Mouse (Mus musculus): Measurements from ENCODE around the gene Opcml.
A peak's percentile ranks its signal among the peaks of the same experiment; 100 is the strongest.

Opcml gene

DNA sequence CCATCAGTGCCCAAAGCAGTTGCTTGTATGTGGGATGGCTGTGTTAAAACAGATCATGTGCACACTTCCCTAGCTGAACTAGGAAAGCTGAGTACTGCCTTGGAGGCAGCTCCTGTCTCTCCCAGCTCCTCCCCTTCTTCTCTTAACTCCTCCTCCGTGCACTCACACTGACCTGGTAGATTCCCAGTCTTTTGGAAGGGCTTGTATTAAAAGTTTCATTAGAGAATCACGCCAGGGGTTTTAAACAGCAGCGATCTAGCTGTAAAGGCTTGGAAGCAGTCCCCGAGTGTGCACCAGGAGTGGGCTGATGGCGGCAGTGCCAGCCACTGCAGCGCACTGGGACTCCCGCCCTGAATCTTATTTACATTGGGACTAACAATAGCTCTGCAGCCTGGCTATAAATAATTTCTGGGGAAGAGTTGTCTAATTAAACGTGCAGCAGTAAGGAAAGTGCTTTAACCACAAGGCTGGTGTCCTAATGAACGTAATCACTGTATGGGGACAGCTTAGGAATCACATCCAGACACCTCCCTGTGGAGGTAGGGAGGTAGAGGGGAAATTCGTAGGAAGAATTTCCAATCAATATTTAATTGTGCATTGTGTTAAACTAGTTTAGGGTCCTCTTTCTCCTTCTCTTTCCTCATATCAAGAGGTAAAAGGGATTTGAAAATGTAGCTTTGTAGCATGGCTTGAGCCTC lies 546.1 kb downstream of the Opcml start:
- DNase-seq: peak; percentile 38

DNA sequence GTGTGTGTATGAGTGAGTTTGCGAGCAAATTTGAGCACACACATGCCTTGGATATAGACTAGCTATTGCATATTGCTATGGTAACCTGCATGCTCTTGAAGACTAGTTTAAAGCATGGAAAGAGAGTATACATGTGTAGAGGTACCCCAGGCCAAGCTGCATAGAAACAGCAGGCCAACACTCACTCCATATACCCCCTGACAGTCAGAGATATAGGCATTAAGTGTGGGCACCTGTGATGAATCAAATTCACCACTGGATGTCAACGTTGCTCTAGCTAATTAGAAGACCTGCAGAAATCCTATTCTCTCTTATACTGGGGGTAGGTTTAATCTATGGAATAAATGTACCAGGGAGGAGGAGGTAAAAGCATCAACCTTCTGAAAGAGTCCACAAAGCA lies 547.3 kb downstream of the Opcml start:
- no peak for DNase-seq

DNA sequence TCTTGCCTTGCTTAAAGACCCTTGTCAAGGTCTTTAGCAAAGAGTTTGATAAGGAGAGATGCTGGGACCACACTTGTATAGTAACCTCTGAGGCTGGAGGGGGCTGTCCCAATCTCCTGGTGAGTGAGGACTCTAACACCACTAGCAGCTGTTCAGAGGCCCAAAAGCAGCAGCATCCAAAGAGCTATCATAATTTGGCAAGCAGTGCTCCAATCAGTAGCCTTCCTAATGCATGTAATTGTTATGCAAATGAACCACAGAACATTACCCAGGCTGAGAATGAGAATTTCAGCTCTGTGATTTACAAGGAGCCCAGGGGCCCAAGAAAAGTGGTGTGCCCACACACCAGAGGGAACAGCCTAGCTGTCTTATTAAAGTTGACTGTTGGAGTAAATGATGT lies 564.4 kb downstream of the Opcml start:
- DNase-seq: no peak

DNA sequence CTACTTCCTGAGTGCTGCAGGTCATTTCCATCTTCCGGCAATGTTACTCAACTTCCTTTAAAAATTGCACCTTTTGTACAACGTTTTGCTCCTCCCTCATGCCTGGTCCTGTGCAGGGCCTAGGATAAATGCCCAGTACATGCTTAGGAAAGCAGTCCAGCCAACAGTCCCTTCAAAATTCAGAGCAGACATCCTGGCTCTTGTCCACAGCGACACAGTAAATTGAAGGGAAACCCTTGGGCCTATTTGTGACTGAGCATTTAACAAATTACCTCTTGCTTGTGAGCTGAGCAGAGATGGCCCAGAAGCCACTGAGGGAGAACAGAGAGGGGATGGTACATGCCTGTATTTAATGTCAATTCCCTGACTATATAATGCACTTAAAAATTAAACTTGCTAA lies 567.4 kb downstream of the Opcml start:
- DNase-seq: no peak

DNA sequence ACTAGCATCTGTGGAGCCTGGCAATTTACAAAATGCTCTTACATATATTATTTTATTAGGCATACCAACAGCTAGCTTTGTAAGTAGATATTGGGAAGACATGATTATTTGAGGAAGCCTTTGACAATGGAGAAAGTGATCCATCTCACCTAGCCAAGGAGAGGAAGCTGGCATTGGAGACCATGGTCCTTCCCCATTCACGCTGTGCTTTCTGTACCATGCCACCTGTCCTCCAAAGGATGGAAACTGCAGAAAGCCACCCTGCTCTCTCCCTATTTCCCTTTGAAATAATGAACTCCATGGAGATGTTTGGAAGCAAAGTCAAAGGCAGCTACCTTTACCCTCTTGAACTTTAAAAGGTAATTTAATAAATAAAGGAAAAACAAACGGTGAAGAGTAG lies 570.1 kb downstream of the Opcml start:
- no peak for DNase-seq

DNA sequence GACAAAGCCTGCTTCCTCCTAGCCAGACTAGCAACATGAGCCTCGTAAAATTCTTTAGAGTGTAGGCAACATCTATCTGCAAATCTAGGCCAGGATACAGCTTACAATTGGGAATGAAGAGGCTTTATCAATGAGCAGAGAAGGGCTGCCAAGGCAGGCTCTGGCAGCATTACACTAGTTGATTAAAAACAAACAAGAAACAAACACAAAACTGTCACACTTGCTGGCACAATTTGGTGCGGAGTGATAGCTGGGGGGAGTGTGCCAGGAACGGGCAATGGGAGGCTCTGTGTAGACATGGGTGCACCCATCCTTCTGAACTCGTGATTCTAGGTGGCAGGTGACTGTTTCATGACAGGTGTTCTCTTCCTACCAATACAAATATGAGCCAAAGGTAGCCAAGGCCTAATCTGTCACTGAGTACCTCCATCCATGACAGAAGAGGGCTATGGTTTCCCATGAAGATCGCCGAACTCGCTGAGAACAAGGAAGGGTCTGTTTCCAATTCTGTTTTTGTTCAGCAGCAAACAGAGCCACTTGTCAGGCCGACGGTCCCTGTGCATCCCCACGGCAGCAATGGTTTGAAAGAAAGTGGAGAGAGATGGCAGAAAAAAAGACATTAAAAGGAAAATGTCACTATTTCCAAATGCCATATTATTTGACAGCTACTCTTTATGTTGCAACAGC lies 574.0 kb downstream of the Opcml start:
- DNase-seq: peak; percentile 27

DNA sequence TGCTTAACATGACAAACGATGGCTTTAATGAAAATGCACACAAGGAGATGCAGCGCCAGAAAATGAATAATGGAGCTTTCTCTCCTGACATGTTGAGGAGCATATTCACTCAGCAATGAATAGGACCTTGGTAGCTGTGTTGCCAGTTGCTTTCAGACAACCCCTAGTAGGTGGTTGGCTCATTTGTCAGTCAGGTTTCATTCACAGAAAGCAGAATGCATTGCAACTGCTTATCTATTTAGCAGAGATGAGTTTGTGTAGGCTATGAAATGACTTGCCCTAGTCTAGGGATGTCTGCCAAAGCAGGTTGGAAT lies 574.5 kb downstream of the Opcml start:
- no peak for DNase-seq

DNA sequence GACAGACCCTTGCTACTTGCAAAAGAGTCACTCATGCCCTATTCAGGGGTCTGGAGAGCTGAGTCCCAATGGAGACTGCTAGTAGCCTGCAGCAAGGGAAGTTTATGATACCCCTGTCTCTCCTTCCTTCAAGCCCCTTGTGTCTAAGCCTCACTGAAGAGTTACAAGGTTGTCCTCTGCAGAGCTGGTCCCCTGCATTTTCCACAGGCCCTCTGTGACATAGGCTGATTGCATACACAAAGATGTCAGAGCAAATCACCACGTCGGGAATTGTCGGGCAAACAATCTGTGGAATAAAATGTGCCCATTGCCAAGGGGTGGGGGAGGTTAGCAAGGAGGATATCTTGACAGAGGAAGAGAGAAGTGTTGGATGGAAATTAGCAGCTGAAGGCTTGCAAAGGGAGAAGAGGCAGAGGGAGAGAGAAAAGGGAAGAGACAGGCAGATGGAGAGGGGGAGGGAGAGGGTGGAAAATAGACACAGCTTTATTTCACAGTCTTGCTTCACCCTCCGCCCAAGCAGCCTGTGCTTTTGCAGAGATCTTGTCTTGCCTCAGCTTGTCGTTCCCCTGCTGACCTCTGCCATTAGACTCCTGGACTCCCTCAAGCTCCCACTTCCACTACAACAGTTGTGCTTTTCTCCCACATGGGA lies 596.1 kb downstream of the Opcml start:
- peak; percentile 23 for DNase-seq

DNA sequence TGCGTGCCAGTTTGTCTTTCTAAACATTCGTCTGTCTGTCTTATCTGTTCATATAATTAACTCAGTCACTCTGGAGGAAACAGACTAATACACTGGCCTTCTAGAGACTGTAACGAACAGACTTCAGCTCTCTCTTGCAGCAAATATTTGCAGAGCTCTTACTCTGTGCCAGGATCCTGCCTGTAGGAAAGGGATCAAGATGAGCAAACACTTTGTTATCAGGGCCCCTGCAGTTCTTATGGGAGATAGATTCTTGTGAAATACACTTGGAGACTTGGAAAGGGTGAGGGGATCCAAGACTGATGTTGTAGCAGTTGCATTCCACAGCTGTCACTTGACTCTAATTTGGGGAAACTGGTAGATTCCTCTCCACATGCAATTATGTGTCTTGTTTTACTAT lies 604.6 kb downstream of the Opcml start:
- DNase-seq: no peak

DNA sequence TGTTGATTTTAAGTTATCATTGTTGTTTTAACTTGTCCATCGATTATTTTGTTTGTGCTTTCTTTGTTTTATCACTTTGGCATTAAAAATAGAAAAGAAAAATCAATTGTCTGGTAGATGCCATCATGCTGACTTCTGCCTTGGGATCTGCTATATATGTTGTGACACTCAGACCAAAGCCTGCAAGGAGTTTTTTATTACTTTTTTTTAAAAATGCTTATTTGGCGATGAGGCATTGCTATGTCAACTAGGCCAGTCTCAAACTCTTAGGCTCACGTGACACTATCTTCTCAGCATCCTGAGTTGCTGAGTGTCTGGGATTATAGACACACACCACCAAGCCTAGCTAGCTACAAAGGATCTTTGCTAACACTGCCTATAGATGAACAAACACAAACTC lies 605.1 kb downstream of the Opcml start:
- no peak for DNase-seq

DNA sequence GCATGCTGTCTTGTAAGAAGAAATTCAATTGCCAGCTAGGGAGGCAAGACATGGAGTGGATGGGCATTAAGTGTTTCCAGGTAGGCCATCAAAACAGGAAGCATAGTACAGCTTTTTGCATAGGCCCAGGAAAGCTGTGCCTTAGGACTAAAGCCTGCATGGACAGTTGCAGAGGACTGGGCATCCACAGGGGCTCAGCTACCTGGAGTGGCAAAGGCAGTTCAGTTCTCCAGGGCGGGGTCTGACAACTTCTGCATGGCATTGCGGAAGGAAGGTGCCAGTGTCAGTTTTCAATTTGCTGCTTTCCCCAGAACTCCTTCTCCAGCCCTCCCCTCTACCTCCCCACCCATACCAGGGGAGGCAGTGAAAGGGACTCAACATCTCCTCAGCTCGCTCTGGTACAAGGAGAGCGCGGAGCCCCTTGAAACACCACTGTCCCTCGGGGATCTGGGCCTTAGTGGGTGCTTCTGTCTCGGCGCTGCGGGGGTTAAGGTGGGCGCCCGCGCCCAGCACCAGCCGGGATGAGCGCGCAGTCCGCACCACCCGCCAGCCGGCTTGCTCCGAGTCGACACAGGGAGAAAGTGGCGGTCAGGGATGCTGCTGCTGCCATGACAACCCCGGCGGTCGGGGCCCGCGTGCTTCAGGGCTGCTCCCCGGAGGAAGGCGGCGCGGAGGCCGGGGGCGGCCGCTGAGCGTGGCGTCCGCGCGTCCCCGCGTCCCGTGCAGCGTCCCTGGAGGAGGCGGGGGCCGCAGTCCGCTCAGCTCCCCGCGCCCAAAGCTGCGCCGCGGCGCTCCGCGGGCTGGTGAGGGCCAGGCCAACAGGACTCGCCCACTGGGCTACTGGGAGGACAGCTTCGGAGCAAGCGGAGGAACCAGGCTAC lies 612.4 kb downstream of the Opcml start:
- peak; percentile 63 for DNase-seq

DNA sequence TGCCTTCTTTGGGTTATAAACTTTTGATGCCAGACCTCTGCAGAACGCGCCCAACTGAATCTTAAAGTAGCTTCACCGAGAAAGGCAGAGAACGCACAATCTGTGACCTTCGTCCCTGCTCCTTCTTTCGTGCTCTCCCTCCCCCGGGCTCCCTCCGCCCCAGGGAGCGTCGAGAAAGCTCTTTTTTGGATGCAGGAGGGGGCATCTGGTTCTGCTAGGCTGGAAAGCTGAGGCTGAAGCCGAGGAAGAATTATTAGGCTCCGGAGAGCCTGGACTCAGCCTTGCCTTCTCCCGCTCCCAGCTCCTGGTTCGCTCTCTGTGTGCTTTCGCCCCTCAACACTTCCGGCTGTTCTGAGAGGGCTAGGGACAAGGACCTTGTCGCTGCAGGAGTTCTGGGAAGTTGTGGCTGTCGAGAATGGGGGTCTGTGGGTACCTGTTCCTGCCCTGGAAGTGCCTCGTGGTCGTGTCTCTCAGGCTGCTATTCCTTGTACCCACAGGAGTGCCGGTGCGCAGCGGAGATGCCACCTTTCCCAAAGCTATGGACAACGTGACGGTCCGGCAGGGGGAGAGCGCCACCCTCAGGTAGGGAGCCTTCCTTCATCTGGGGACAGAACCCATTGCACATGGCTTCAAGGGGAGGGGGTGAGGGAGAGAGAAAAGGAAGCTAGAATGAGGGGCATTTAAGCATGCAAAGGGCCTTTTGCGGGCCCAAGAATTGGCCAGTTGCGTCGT lies 613.4 kb downstream of the Opcml start:
- peak; percentile 84 for DNase-seq

DNA sequence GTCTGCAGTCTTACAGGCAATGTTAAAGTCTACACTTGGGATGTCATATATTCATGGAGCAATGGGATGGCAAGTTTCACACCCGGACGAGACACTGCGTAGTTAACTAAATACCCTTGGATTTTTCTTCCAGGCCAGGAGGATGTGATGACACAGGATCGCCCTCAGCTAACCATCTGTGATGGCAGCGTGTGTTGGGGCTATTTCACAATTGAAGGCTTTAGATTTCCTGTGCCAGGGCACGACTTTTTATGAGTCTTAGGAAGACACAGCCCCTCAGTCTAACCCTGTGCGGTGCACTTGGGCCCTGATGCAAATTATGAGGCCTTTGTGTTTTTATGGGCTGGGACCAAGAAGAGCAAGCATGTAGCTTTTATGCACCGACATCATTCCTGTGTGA lies 614.0 kb downstream of the Opcml start:
- DNase-seq: no peak

DNA sequence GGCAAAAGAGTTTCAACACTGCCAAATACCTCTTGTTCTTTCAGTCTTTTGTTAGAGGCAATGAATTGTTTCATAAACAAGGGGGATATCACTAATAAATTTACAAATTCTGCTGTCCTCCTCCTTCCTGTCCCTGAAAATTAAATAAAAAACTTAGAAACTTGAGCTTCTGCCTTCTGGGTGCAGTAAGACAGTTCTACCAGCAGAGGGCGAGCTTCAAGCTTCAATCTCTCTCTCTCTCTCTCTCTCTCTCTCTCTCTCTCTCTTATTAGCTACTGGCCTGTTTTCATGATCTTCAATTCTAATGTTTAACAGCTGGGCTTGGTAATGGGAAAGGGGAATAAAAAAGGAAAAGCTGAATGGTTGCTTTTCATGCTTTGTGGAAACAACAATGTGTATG lies 615.2 kb downstream of the Opcml start:
- DNase-seq: peak; percentile 42

DNA sequence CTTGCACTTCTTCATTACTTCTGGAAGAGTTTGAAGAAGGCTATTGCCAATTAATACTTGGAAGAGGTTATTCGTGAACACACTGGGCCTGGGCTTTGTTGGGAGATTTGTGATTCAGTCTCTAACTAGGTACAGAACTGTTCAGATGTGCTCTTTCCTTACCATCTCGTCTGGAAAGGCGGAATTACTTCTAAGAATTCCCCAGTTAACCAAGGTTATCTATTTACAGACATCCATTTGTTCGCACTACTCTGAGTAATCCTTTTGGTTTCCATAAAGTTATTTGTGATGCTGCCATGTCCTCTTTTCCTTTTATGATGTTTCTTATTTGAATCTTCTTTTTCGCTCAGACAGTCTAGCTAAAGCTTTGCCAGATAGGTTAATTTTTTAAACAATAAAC lies 630.2 kb downstream of the Opcml start:
- DNase-seq: no peak

DNA sequence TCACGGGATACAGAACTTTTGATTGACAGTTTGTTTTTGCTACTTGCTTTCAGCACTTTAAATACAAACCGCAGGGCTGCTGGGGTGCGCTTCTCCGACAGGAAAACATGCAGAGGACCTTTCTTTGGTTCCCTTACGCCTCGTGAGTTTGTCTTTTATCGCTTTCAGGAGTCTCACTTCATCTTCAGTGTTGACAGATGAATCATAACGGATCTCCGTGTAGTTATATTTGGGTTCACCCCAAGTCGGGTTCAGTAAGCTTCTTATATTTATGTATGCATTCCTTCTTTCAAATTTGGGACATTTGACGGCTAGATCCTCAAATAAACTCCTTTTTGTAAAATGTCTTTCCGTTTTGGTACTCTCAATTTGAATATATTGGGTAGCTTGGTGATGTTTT lies 632.8 kb downstream of the Opcml start:
- no peak for DNase-seq

DNA sequence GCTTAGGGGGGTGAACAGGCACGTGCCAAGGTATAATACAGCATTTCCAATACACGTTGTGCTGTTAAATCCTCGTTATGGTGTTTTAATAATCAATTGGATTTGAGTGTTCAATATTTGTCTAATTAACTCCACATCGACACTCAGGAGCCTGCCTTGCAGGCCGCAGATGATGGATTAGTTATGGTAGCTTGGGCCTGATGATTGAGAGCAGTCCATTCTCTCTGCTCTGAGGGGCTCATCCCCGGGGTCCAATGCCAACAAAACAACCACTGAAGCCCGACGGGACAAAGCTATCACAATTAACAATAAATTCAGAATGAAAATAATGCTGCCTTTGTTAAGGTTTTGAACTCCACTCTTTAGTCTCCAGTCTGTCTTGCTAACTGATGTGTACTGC lies 641.6 kb downstream of the Opcml start:
- no peak for DNase-seq

DNA sequence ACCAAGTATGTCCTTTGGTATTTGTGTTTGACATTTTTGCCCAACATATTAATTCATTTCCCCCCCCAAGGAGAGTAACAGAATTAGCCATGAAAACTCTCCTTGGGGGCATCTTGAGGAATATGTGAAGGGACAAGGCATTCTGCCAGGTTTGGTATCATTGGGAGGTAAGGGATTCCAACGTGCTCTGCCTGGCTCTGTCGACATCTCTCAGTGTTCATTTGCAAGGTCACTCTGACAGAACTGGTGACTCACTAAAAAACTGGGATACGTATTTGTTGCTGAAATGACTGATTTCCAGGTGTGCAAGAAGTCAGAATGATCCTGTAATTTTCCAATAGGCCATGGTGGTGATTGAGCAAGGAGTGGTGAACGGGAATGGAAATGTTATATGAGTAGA lies 648.2 kb downstream of the Opcml start:
- no peak for DNase-seq

DNA sequence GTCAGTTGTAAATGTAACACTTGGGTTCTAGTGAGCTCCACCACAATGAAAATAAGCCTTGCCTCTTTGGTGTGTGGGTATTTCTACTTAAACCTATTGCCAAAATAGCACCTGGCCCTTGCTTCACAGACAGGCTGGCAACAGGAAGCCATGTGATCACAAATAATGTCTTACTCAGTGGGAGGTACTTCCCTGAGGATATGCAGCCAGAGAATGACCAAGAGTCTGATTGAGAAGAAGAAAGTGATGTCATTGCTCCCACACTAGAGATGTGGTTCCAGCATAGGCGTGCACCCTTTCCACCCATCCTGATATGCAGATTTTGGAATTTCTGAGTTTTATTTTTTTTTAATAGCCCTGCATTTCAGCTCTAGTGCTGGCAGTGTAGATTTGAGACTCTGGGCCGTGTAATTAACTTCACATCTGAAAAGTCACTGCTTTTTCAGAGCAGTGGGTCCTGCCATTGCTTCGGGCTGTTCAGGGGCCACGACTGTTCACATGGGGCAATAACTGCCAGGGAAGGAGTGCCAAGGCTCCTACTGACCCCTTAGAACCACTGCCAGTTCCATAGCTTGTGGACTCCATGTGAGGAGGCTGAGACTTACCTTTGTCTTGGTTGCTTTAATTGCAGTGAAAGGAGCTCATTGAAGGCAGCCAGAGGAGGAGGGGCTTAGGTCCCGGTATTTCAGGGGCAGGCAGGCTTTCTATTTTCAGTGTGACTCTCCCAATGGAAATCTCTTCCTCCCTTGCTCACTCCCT lies 649.0 kb downstream of the Opcml start:
- no peak for DNase-seq

DNA sequence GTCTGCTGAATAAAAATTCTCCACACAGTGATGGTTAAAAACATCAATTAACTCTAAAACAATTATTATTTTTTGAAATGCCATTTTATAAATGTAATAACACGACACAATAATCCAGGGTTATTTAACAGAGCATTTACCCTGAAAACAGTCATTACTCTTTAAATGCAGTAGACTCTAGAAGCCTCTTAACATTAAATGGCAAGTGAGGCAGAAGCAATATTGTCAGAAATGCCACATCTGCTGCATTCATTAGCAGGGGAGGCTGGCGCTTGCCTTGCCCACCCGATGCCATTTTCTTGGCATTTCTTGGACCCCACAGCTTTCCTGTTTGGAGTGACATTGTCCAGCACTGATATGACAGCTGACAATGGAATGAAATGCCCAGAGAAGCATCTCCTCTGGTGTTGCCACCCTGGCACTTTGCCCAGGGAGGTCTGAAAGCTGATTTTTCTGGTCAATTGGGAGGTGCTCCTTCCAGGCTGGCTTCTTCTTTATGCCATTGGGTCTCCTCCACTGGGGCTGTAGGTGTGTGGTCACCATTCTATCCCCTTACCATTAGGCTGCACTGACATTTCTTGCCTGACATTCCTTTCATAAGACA lies 649.7 kb downstream of the Opcml start:
- no peak for DNase-seq

DNA sequence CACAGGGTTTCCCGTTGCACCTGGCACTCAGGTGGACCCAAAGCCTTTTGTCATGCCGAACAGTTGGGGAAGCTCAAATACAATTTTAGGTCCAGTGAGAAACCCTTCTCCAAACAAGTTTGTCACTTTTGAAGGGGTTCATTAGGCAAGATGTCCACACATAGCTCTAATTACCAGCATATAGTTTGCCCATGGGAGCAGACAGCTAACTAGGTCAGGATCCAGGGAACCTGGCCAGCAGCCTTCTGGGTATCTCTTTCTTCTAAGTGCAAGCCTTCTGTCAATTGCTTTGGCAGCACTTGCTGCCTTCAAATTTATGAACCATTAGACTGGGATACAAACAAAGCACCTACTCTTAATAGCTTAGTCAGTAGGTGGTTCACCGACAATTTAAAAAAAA lies 653.9 kb downstream of the Opcml start:
- peak; percentile 22 for DNase-seq

DNA sequence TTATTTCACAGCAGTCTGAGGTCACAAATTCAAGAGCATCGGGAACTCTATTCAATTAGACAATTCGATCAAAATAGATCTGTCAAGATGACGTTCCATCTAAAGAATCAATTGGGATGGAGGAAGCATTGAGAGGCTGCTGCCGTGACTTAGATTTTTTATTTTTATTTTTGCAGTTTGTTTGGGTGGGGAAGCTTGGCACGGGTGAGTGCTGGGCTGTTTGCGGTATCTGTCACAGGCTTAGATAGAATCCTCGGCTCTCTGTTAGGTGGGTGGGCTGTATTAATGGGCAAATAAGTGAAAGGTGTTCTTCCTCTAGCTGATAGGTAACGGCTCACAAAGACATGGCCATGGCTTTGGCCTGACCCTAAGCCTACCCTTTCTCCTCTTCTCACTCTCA lies 654.4 kb downstream of the Opcml start:
- DNase-seq: no peak

Measured in right cerebral cortex, postnatal 4 days (tissue).